Mouse (Mus musculus) heart, embryonic 14.5 days (tissue): ENCODE measurements around the gene Frs3. TPM values are rescaled to one million over a fixed set of nuclear protein-coding genes. Genes with fewer than 3 reads are reported as not detected.

Source experiments
- ATAC-seq: fragments of 200-750 bp; cut with Nextera tagmentation; 2 replicates; pipeline ENCODE4 v1.8.0; 2017; ENCODE audit warnings: low read depth, moderate TSS enrichment; ENCODE audit not compliant: insufficient number of reproducible peaks, insufficient read depth, low FRiP score
- H3K27ac ChIP-seq, 2 experiments: fragments of 200-500 bp in 1 of 2; fragments of 300-500 bp in 1 of 2; sonication (generic) in 1 of 2; replicated peaks in 1 of 2; 2 replicates each; pipeline ENCODE4 v1.5.1; 2012 to 2014; ENCODE audit warnings: low read depth in 2 of 2, low read length in 2 of 2, control low read depth in 1 of 2, mild to moderate bottlenecking in 1 of 2, mixed read lengths in 1 of 2; ENCODE audit not compliant: control insufficient read depth in 1 of 2, insufficient read depth in 1 of 2
- H3K27me3 ChIP-seq: fragments of 300-500 bp; sonication (generic); 2 replicates; pipeline ENCODE4 v1.6.1; 2014; ENCODE audit warnings: mild to moderate bottlenecking, low read length, control low read depth; ENCODE audit not compliant: control insufficient read depth, insufficient read depth
- H3K36me3 ChIP-seq: fragments of 300-500 bp; sonication (generic); 2 replicates; pipeline ENCODE4 v1.6.1; 2014; ENCODE audit warnings: mild to moderate bottlenecking, control low read depth, low read length, mixed read lengths; ENCODE audit not compliant: control insufficient read depth, insufficient read depth
- H3K4me1 ChIP-seq, 2 experiments: fragments of 200-500 bp in 1 of 2; fragments of 300-500 bp in 1 of 2; sonication (generic) in 1 of 2; 2 replicates each; pipeline ENCODE4 v1.6.1; 2012 to 2014; ENCODE audit warnings: low read length in 2 of 2, control low read depth in 1 of 2, mixed read lengths in 1 of 2; ENCODE audit not compliant: control insufficient read depth in 2 of 2, insufficient read depth in 2 of 2
- H3K4me2 ChIP-seq: fragments of 300-500 bp; sonication (generic); 2 replicates; pipeline ENCODE4 v1.6.1; 2014; ENCODE audit warnings: mild to moderate bottlenecking, low read length
- H3K4me3 ChIP-seq, 2 experiments: fragments of 200-500 bp in 1 of 2; fragments of 300-500 bp in 1 of 2; sonication (generic) in 1 of 2; 2 replicates each; pipeline ENCODE4 v1.5.1; 2012 to 2014; ENCODE audit warnings: low read length in 2 of 2, mild to moderate bottlenecking in 2 of 2, control low read depth in 1 of 2, low read depth in 1 of 2, moderate library complexity in 1 of 2; ENCODE audit not compliant: control insufficient read depth in 1 of 2, insufficient read depth in 1 of 2
- H3K9ac ChIP-seq: fragments of 300-500 bp; sonication (generic); 2 replicates; pipeline ENCODE4 v1.6.1; 2014; ENCODE audit warnings: mild to moderate bottlenecking, low read length
- H3K9me3 ChIP-seq: fragments of 300-500 bp; sonication (generic); 2 replicates; pipeline ENCODE4 v1.6.1; 2016; ENCODE audit warnings: low read length, control low read depth; ENCODE audit not compliant: control insufficient read depth
- WGBS: fragments of 180-500 bp; shearing (Covaris S2); extraction: QIAGEN DNeasy Blood & Tissue Kit; methylation state at CpG from one replicate; pipeline ENCODE4 v1.1.7; 2014; 5-methylcytosine and 5-hydroxymethylcytosine counted together
- polyA plus RNA-seq: library from polyadenylated mRNA; unstranded; fragments of >200 nt; fragmentation: Nextera tagmentation; extraction: Ambion mirVana; gene quantifications from 2 replicates; pipeline ENCODE4 v1.2.1, GENCODE M21; 2014

Gene Frs3
- polyA plus RNA-seq, 1 experiment from 2014 or later = 2.8 TPM

GRCm38 (mm10) chr17:47742991-47743734 lies 54.3 kb downstream of the Frs3 start:
- no peaks in the 10 kb centered on the region for H3K27me3 ChIP-seq
- peaks cover 26 to 47% of the 10 kb centered on the region in 2 experiments for H3K4me1 ChIP-seq
- H3K9ac ChIP-seq = no peak overlapping the region; the same call in 1 of the 2 replicates
- H3K9me3 ChIP-seq = peaks cover 8% of the 10 kb centered on the region; the same call in 1 of the 2 replicates
- 19% methylated on average over 16 of the region's 16 CpGs for WGBS
- 0 out of 2 replicates have a peak, but pooled peaks cover 10% of the 10 kb centered on the region for H3K36me3 ChIP-seq
- no peak for ATAC-seq
- peak overlapping the region; percentile 32; the same call in 1 of the 2 replicates for H3K4me2 ChIP-seq
- no peak overlapping the region for H3K4me3 ChIP-seq
- 0 out of 4 replicates have a peak overlapping the region, but pooled peaks of 1 of the 2 experiments have one; percentile 34 for H3K27ac ChIP-seq

- H3K4me3 ChIP-seq = no peak overlapping the region
- peaks cover 8% of the 10 kb centered on the region; the same call in 1 of the 2 replicates for H3K9me3 ChIP-seq
- no peak overlapping the region for H3K4me2 ChIP-seq
- ATAC-seq = no peak
- no peak overlapping the region for H3K27ac ChIP-seq
- H3K9ac ChIP-seq = no peak overlapping the region
- H3K27me3 ChIP-seq = no peaks in the 10 kb centered on the region
- H3K36me3 ChIP-seq = 0 out of 2 replicates have a peak, but pooled peaks cover 10% of the 10 kb centered on the region
- H3K4me1 ChIP-seq = peaks cover 31 to 47% of the 10 kb centered on the region in 2 experiments
- WGBS = 94% methylated on average over 14 of the region's 14 CpGs
These were observed 55.3 kb downstream of the Frs3 start for GRCm38 (mm10) chr17:47744086-47744485.

- ATAC-seq = no peak
- Histone ChIP-seq H3K4me1 (peaks cover 30 to 47% of the 10 kb centered on the region in 2 experiments), H3K27ac (no peak overlapping the region), H3K27me3 (no peaks in the 10 kb centered on the region), H3K9me3 (peaks cover 8% of the 10 kb centered on the region; the same call in 1 of the 2 replicates), H3K36me3 (0 out of 2 replicates have a peak, but pooled peaks cover 10% of the 10 kb centered on the region), H3K4me2 (no peak overlapping the region), H3K4me3 (no peak overlapping the region), H3K9ac (no peak overlapping the region)
- WGBS = 87% methylated on average over 10 of the region's 10 CpGs
These were observed 56.0 kb downstream of the Frs3 start for GRCm38 (mm10) chr17:47744746-47745368.

- peak; percentile 36 for ATAC-seq
- Histone ChIP-seq H3K27me3 (no peaks in the 10 kb centered on the region), H3K4me1 (peaks cover 24 to 32% of the 10 kb centered on the region in 2 experiments), H3K9ac (peak overlapping the region; percentile 53), H3K9me3 (peaks cover 8% of the 10 kb centered on the region; the same call in 1 of the 2 replicates), H3K4me2 (no peak overlapping the region), H3K36me3 (peaks cover 13% of the 10 kb centered on the region; the same call in 1 of the 2 replicates), H3K27ac (peak overlapping the region; percentile 40 to 72), H3K4me3 (no peak overlapping the region)
- 35% methylated on average over 14 of the region's 14 CpGs for WGBS
These were observed 60.1 kb downstream of the Frs3 start for GRCm38 (mm10) chr17:47748791-47749553.

- Histone ChIP-seq H3K9me3 (peaks cover 6% of the 10 kb centered on the region; the same call in 1 of the 2 replicates), H3K4me3 (no peak overlapping the region), H3K36me3 (peaks cover 13% of the 10 kb centered on the region; the same call in 1 of the 2 replicates), H3K4me1 (peaks cover 24 to 37% of the 10 kb centered on the region in 2 experiments), H3K4me2 (no peak overlapping the region), H3K9ac (no peak overlapping the region; the same call in 1 of the 2 replicates), H3K27ac (peak overlapping the region; percentile 40 to 72), H3K27me3 (no peaks in the 10 kb centered on the region)
- no peak for ATAC-seq
- 75% methylated on average over 3 of the region's 3 CpGs for WGBS
These were observed 60.8 kb downstream of the Frs3 start for GRCm38 (mm10) chr17:47749626-47750025.

- Histone ChIP-seq H3K36me3 (peaks cover 13% of the 10 kb centered on the region; the same call in 1 of the 2 replicates), H3K9me3 (0 out of 2 replicates have a peak, but pooled peaks cover 2% of the 10 kb centered on the region), H3K27me3 (no peaks in the 10 kb centered on the region), H3K4me2 (no peak overlapping the region), H3K27ac (no peak overlapping the region), H3K4me1 (peaks cover 24 to 37% of the 10 kb centered on the region in 2 experiments), H3K4me3 (no peak overlapping the region), H3K9ac (no peak overlapping the region)
- WGBS = 77% methylated on average over 6 of the region's 6 CpGs
- ATAC-seq = no peak
These were observed 61.3 kb downstream of the Frs3 start for GRCm38 (mm10) chr17:47750101-47750500.

GRCm38 (mm10) chr17:47751811-47752210 lies 63.0 kb downstream of the Frs3 start:
- Histone ChIP-seq H3K9ac (no peak overlapping the region), H3K4me1 (peaks cover 30 to 43% of the 10 kb centered on the region in 2 experiments), H3K27ac (no peak overlapping the region), H3K9me3 (no peaks in the 10 kb centered on the region; the same call in 1 of the 2 replicates), H3K36me3 (peaks cover 13% of the 10 kb centered on the region; the same call in 1 of the 2 replicates), H3K4me3 (no peak overlapping the region), H3K4me2 (no peak overlapping the region), H3K27me3 (no peaks in the 10 kb centered on the region)
- ATAC-seq = no peak
- 71% methylated on average over 5 of the region's 5 CpGs for WGBS
